Mouse (Mus musculus): ENCODE results near the gene Aamp. TPM values are rescaled to one million over a fixed set of nuclear protein-coding genes. Genes with fewer than 3 reads are reported as not detected.

Gene Aamp
- polyA plus RNA-seq, 1 experiment = 85.7 TPM

GRCm38 (mm10) chr1:74302835-74303234 is 18.3 kb upstream of the Aamp start:
- peaks cover 27% of the 10 kb centered on the region for H3K4me1 ChIP-seq (ENCODE audit: control insufficient read depth, insufficient read depth, low read length)
- TF ChIP-seq POLR2A (IDR thresholded peaks at IDR 0.05; ENCODE audit: low read depth, low read length) (no peak), CTCF (IDR thresholded peaks at IDR 0.05; ENCODE audit: borderline replicate concordance, insufficient read depth, low read length) (no peak)
- no peak overlapping the region for H3K27ac ChIP-seq (ENCODE audit: insufficient read depth, low read length)
- H3K4me3 ChIP-seq (ENCODE audit: insufficient read depth, low read length) = peak overlapping the region; percentile 87

DNA sequence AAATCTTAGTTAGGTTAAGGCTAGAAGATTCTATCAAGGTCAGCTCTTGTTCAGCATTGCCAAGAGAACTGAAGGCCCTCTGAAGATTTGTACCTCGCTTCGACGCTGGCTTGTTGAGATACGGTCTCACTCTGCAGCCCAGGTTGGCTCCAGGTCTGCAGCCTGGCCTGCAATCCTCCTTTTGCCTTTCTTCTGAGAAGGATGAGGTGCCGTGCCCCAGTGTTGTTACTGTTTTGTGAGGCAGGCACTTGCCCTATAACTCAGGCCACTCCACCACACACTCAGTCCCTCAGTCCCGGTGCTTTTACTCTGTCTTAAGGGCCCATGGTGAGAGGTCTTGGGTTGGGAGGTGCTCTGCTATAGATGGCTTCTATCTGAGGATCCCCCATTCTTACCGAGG is 17.7 kb upstream of the Aamp start:
- TF ChIP-seq POLR2A (IDR thresholded peaks at IDR 0.05; ENCODE audit: low read depth, low read length) (0 out of 2 replicates have a peak, but pooled peaks have one; percentile 17), CTCF (IDR thresholded peaks at IDR 0.05; ENCODE audit: borderline replicate concordance, insufficient read depth, low read length) (no peak)
- peak overlapping the region; percentile 87 for H3K4me3 ChIP-seq (ENCODE audit: insufficient read depth, low read length)
- no peak overlapping the region for H3K27ac ChIP-seq (ENCODE audit: insufficient read depth, low read length)
- peaks cover 31% of the 10 kb centered on the region for H3K4me1 ChIP-seq (ENCODE audit: control insufficient read depth, insufficient read depth, low read length)

- Histone ChIP-seq H3K4me1 (ENCODE audit: control insufficient read depth, insufficient read depth, low read length) (peaks cover 44% of the 10 kb centered on the region), H3K4me3 (ENCODE audit: insufficient read depth, low read length) (no peak overlapping the region), H3K27ac (ENCODE audit: insufficient read depth, low read length) (no peak overlapping the region)
- TF ChIP-seq CTCF (IDR thresholded peaks at IDR 0.05; ENCODE audit: borderline replicate concordance, insufficient read depth, low read length) (no peak), POLR2A (IDR thresholded peaks at IDR 0.05; ENCODE audit: low read depth, low read length) (no peak)
These were observed 16.0 kb upstream of the Aamp start for GRCm38 (mm10) chr1:74300347-74301110.

DNA sequence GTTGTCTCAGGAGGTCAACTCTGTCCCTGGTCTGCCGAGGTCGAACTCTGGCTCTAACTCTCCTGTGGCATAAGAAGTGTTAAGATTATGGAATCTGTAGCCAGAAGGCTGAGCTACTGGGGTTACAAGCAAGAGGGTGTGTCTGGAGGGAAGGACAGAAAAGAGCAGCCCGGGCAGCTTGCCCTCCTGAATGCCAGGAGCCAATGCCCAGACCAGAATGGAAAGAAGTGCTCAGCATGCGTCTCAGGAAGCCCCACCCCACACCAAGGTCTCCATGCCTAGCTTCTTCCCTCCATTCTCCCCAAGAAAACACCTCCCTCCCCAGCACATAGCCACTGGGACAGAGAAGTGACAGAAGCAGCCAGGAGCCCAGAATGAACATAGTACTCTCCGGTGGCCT is 14.5 kb upstream of the Aamp start:
- peak overlapping the region; percentile 91 for H3K27ac ChIP-seq (ENCODE audit: insufficient read depth, low read length)
- TF ChIP-seq POLR2A (IDR thresholded peaks at IDR 0.05; ENCODE audit: low read depth, low read length) (no peak), CTCF (IDR thresholded peaks at IDR 0.05; ENCODE audit: borderline replicate concordance, insufficient read depth, low read length) (no peak)
- peaks cover 47% of the 10 kb centered on the region for H3K4me1 ChIP-seq (ENCODE audit: control insufficient read depth, insufficient read depth, low read length)
- H3K4me3 ChIP-seq (ENCODE audit: insufficient read depth, low read length) = no peak overlapping the region

- Histone ChIP-seq H3K4me1 (ENCODE audit: control insufficient read depth, insufficient read depth, low read length) (peaks cover 47% of the 10 kb centered on the region), H3K27ac (ENCODE audit: insufficient read depth, low read length) (peak overlapping the region; percentile 91)
These were observed 13.7 kb upstream of the Aamp start for GRCm38 (mm10) chr1:74298157-74298750.

GRCm38 (mm10) chr1:74297269-74297668 is 12.7 kb upstream of the Aamp start:
- Histone ChIP-seq H3K27ac (ENCODE audit: insufficient read depth, low read length) (peak overlapping the region; percentile 91), H3K4me3 (ENCODE audit: insufficient read depth, low read length) (no peak overlapping the region), H3K4me1 (ENCODE audit: control insufficient read depth, insufficient read depth, low read length) (peaks cover 45% of the 10 kb centered on the region)
- TF ChIP-seq POLR2A (IDR thresholded peaks at IDR 0.05; ENCODE audit: low read depth, low read length) = no peak
- no peak for TF ChIP-seq CTCF (IDR thresholded peaks at IDR 0.05; ENCODE audit: borderline replicate concordance, insufficient read depth, low read length)

More at GRCm38 (mm10) chr1:74298157-74298750, 13.7 kb upstream of the Aamp start:
- no peak for TF ChIP-seq POLR2A (IDR thresholded peaks at IDR 0.05; ENCODE audit: low read depth, low read length)
- no peak for TF ChIP-seq CTCF (IDR thresholded peaks at IDR 0.05; ENCODE audit: borderline replicate concordance, insufficient read depth, low read length)
- no peak overlapping the region for H3K4me3 ChIP-seq (ENCODE audit: insufficient read depth, low read length)

DNA sequence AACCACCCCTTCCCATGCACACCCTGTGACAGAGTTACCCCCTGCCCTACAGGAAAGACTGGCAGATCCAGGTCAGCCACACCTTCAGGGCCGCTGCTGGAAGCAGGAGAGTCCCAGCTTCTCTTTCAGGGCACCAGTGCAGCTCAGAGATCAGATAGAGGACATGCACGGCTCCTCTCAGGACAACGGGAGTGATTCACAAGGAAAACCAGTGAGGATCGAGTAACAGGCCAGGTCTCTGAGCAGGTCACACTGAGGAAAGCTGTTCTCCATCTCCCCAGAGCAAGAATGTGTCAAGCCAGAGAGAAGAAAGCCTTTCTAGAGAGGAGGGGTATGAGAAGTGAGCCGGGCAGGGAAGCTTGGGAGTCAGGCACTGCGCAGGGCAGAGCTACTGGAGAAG is 11.9 kb upstream of the Aamp start:
- Histone ChIP-seq H3K4me3 (ENCODE audit: insufficient read depth, low read length) (no peak overlapping the region), H3K4me1 (ENCODE audit: control insufficient read depth, insufficient read depth, low read length) (peaks cover 39% of the 10 kb centered on the region), H3K27ac (ENCODE audit: insufficient read depth, low read length) (peak overlapping the region; percentile 91)
- TF ChIP-seq POLR2A (IDR thresholded peaks at IDR 0.05; ENCODE audit: low read depth, low read length) (no peak), CTCF (IDR thresholded peaks at IDR 0.05; ENCODE audit: borderline replicate concordance, insufficient read depth, low read length) (no peak)

GRCm38 (mm10) chr1:74295456-74296171 is 11.1 kb upstream of the Aamp start:
- no peak overlapping the region for H3K4me3 ChIP-seq (ENCODE audit: insufficient read depth, low read length)
- H3K27ac ChIP-seq (ENCODE audit: insufficient read depth, low read length) = peak overlapping the region; percentile 91
- TF ChIP-seq POLR2A (IDR thresholded peaks at IDR 0.05; ENCODE audit: low read depth, low read length) = peak; percentile 67
- TF ChIP-seq CTCF (IDR thresholded peaks at IDR 0.05; ENCODE audit: borderline replicate concordance, insufficient read depth, low read length) = no peak
- H3K4me1 ChIP-seq (ENCODE audit: control insufficient read depth, insufficient read depth, low read length) = peaks cover 36% of the 10 kb centered on the region

- Histone ChIP-seq H3K4me3 (ENCODE audit: insufficient read depth, low read length) (no peak overlapping the region), H3K27ac (ENCODE audit: insufficient read depth, low read length) (peak overlapping the region; percentile 91), H3K4me1 (ENCODE audit: control insufficient read depth, insufficient read depth, low read length) (peaks cover 35% of the 10 kb centered on the region)
- TF ChIP-seq CTCF (IDR thresholded peaks at IDR 0.05; ENCODE audit: borderline replicate concordance, insufficient read depth, low read length) (no peak), POLR2A (IDR thresholded peaks at IDR 0.05; ENCODE audit: low read depth, low read length) (no peak)
These were observed 10.4 kb upstream of the Aamp start for GRCm38 (mm10) chr1:74294733-74295455.

Data from embryonic fibroblast, embryonic 13.5 days (primary cell).